Mouse (Mus musculus) neural tube, embryonic 14.5 days (tissue): ENCODE results near the gene Vmn1r71. TPM values are rescaled to one million over a fixed set of nuclear protein-coding genes. Genes with fewer than 3 reads are reported as not detected.
"Not testable (repeated sequence)": the region's sequence is repeated elsewhere in the genome, so short reads cannot be mapped to it uniquely, and the experiment has no call there.

Experiments
- ATAC-seq: fragments of 200-750 bp; cut with Nextera tagmentation; 2 replicates; pipeline ENCODE4 v1.8.0; 2017; ENCODE audit warnings: low read depth, mild to moderate bottlenecking, moderate TSS enrichment, moderate library complexity
- H3K27ac ChIP-seq: fragments of 300-500 bp; sonication (generic); 2 replicates; pipeline ENCODE4 v1.5.1; 2014; ENCODE audit warnings: low read depth, mild to moderate bottlenecking, control low read depth, low read length, moderate library complexity, mixed read lengths
- H3K27me3 ChIP-seq: fragments of 300-500 bp; sonication (generic); 2 replicates; pipeline ENCODE4 v1.6.1; 2014; ENCODE audit warnings: low read length; ENCODE audit not compliant: control insufficient read depth, insufficient read depth
- H3K36me3 ChIP-seq: fragments of 300-500 bp; sonication (generic); 2 replicates; pipeline ENCODE4 v1.6.1; 2014; ENCODE audit warnings: low read length, mixed read lengths; ENCODE audit not compliant: control insufficient read depth, insufficient read depth
- H3K4me1 ChIP-seq: fragments of 300-500 bp; sonication (generic); 2 replicates; pipeline ENCODE4 v1.6.1; 2014; ENCODE audit warnings: low read length; ENCODE audit not compliant: control insufficient read depth, insufficient read depth
- H3K4me2 ChIP-seq: fragments of 300-500 bp; sonication (generic); 2 replicates; pipeline ENCODE4 v1.6.1; 2014; ENCODE audit warnings: mild to moderate bottlenecking, low read depth, low read length, control low read depth
- H3K4me3 ChIP-seq: fragments of 300-500 bp; sonication (generic); 2 replicates; pipeline ENCODE4 v1.5.1; 2014; ENCODE audit warnings: low read depth, low read length, control low read depth, mixed read lengths
- H3K9ac ChIP-seq: fragments of 300-500 bp; sonication (generic); replicated peaks from 2 replicates; pipeline ENCODE4 v1.6.1; 2014; ENCODE audit warnings: low read depth, mild to moderate bottlenecking, control low read depth, low read length, mixed read lengths
- H3K9me3 ChIP-seq: fragments of 300-500 bp; sonication (generic); 2 replicates; pipeline ENCODE4 v1.6.1; 2016; ENCODE audit warnings: low read length; ENCODE audit not compliant: control insufficient read depth
- polyA plus RNA-seq: library from polyadenylated mRNA; unstranded; fragments of >200 nt; fragmentation: Nextera tagmentation; extraction: Ambion mirVana; gene quantifications from 2 replicates; pipeline ENCODE4 v1.2.1, GENCODE M21; 2014

The Vmn1r71 gene
- not detected in 2 replicates for polyA plus RNA-seq

DNA sequence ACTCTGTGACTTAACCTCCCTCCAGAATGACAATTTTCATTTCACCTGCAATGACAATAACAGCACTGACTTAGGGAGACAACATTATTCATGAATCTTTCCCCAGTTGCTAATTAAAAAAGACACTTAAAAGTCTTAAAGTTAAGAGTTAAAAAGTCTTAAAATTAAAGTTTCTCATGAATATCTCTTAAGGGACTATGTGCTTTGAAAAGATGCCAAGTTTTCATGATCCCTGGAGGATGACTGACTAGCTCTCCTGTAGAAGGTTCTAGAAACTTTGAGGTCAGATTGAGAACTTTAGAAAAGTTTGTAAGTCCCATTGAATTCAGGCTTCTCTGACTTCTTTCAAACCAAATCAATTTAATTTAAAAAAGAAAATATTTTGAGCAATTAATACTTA, at the start of gene Vmn1r71:
TSS of gene Vmn1r71 (minus strand) at position 101 of the 400 bp plus-strand sequence.
- Histone ChIP-seq H3K9me3 (peaks cover 6% of the 10 kb centered on the region), H3K9ac (no peak within 1 kb of the TSS), H3K27me3 (no peaks in the 10 kb centered on the region), H3K27ac (no peak within 1 kb of the TSS), H3K4me2 (no peak within 1 kb of the TSS), H3K4me3 (no peak within 1 kb of the TSS), H3K4me1 (no peaks in the 10 kb centered on the region), H3K36me3 (no peaks in the 10 kb centered on the region)
- no peak for ATAC-seq

DNA sequence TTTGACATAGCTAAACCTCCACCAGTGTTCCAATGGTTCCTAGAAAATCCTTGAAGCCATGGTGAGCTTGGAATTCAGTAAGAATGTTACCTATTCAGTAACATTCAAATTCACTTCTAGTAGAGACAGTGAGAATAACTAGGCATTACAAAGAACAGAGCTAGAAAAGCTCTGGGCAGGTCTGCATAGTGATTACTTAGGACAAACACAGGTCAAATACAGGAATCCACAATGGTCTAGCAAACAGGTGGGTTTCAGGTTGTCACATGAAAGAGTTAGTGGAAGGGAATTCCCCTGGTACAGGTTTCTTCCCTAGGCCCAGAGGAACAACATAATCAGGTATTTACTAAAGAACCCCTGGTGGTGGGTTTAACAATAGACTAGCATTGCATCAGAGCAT, 3.4 kb upstream of the Vmn1r71 start:
- H3K4me3 ChIP-seq, H3K9ac ChIP-seq, H3K27ac ChIP-seq, H3K27me3 ChIP-seq, ATAC-seq, H3K4me2 ChIP-seq, H3K9me3 ChIP-seq, H3K4me1 ChIP-seq, H3K36me3 ChIP-seq: not testable (repeated sequence)

Other genes with a start within 250 kb of the Vmn1r71 start
- gene Vmn1r68, start 195.9 kb downstream of the Vmn1r71 start, polyA plus RNA-seq, result not detected in 2 replicates
- not detected in 2 replicates for gene Vmn1r69, start 140.7 kb downstream of the Vmn1r71 start, polyA plus RNA-seq
- not detected in 2 replicates for gene Vmn1r70, start 122.8 kb downstream of the Vmn1r71 start, polyA plus RNA-seq
- gene Nlrp4b, start 66.6 kb downstream of the Vmn1r71 start, polyA plus RNA-seq, result not detected in 2 replicates
- not detected in 2 replicates for gene Zscan4b, start 150.7 kb upstream of the Vmn1r71 start, polyA plus RNA-seq